Mouse (Mus musculus): Measurements from ENCODE around the gene Fam69b.

DNA sequence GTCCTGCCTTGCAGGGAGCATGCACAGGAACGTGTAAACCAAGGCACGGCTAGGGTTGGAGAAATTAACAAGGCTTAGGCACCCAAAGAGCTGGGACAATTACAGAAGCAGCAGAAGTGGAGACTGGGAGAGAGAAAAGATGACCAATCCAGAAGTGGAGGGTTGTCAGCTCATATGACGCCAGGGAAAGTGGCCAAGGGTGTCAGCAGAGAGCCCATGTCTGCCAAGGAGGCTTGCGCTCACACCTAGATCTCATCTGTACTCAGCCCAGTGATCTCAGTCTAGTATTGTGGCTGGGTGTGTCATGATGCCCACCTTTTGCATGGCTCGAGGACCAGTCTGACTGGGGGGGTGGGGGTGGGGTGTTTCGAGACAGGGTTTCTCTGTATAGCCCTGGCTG lies 42.5 kb upstream of the Fam69b start:
- no peak for TF ChIP-seq CTCF (IDR thresholded peaks at IDR 0.05; ENCODE audit: control insufficient read depth, insufficient read depth, low read length)
- TF ChIP-seq POLR2A (IDR thresholded peaks at IDR 0.05; ENCODE audit: borderline replicate concordance, control insufficient read depth, low read depth, low read length), result no peak

Data from bone marrow, adult 2 months (tissue).